Mouse (Mus musculus): ENCODE measurements around the gene Cggbp1. TPM values are rescaled to one million over a fixed set of nuclear protein-coding genes. Genes with fewer than 3 reads are reported as not detected.
A peak's percentile ranks its signal among the peaks of the same experiment; 100 is the strongest.
"Not testable (repeated sequence)": the region's sequence is repeated elsewhere in the genome, so short reads cannot be mapped to it uniquely, and the experiment has no call there.

Gene Cggbp1
- polyA plus RNA-seq, 1 experiment from 2014 or later = 69.7 TPM

DNA sequence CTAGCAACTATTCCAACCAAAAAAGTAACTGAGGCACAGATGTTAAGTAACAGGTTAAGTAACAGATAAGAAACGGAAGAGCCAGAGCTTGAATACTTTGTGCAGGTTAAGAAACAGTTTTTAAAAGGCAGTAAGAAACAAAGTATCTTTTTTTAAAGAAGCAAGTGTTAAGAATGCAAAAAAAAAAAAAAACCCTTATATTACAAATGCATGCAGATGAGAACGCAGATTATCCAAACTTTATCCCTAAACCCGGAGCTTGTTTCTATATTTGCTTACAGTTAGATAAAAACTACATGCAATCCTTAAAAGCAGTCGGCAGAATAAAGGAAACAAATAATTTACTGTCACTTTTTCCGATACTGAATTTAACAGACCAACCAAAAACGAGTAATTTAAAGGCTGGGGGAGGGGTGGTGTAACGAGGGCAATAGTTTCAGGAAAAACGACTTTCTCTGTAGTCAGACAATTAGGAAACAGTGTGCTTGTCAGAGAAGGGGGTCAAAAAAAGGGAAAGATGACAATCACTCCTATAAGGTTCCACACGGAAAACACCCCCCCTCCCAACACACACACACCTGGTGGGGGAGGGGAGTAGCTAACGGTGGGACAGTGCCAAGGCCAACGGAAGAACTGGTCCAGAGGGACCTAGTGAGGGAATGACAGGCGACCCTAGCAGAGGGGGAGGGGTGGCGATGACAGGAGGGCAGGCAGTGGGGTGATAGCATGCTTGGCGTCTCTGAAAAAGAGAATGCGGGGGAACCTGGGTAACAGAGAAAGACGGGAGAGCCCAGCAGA is 1.3 kb upstream of the Cggbp1 start:
- Histone ChIP-seq H3K4me1 (peaks cover 11% of the 10 kb centered on the region), H3K4me3 (replicated peaks) (peak overlapping the region; percentile 98), H3K4me2 (replicated peaks) (peak overlapping the region; percentile 86), H3K9me3 (replicated peaks) (no peaks in the 10 kb centered on the region), H3K27me3 (no peaks in the 10 kb centered on the region), H3K9ac (peak overlapping the region; percentile 96), H3K36me3 (peaks cover 8% of the 10 kb centered on the region), H3K27ac (replicated peaks) (peak overlapping the region; percentile 95)
- no peak for ATAC-seq (ENCODE audit: insufficient number of reproducible peaks, low FRiP score, low TSS enrichment, low read depth)
- WGBS = 2% methylated on average over 16 of the region's 16 CpGs

DNA sequence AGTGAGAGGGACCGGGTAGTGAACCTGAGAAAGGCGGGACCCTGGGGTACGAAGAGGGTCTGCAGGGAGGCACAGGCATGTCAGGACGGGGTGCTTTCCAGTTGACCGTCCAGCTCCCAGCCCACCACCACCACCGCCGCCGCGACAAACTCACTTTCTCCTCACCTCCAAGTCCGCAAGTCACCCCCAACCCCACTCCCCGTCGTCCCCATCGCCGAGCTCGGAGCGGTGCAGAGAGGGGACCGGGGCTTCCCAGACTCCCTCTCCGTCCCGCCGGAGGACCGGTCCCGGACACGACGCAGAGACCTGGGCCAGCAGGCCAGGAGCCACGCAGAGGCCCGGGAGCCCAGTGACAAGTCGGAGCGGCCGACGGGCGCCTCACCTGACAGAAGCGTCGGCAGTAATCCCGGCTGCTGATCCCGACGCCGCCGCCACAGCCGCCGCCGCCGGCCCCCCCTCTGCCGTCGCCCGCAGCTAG is 672 bp upstream of the Cggbp1 start:
- Histone ChIP-seq H3K4me2 (replicated peaks) (peak overlapping the region; percentile 86), H3K9ac (peak overlapping the region; percentile 96), H3K4me1 (peaks cover 11% of the 10 kb centered on the region), H3K36me3 (peaks cover 13% of the 10 kb centered on the region), H3K4me3 (replicated peaks) (peak overlapping the region; percentile 98), H3K27me3 (no peaks in the 10 kb centered on the region), H3K9me3 (replicated peaks) (no peaks in the 10 kb centered on the region), H3K27ac (replicated peaks) (peak overlapping the region; percentile 95)
- under 1% methylated on average over 34 of the region's 45 CpGs for WGBS
- no peak; the same call in none of the 2 replicates for ATAC-seq (ENCODE audit: insufficient number of reproducible peaks, low FRiP score, low TSS enrichment, low read depth)

- H3K4me1 ChIP-seq = peaks cover 11% of the 10 kb centered on the region
- no peaks in the 10 kb centered on the region for H3K9me3 ChIP-seq (replicated peaks)
- H3K4me2 ChIP-seq (replicated peaks) = peak overlapping the region; percentile 55
- peak; percentile 8; the same call in 1 of the 2 replicates for ATAC-seq (ENCODE audit: insufficient number of reproducible peaks, low FRiP score, low TSS enrichment, low read depth)
- H3K9ac ChIP-seq = peak overlapping the region; percentile 90
- peak overlapping the region; percentile 98 for H3K27ac ChIP-seq (replicated peaks)
- H3K4me3 ChIP-seq (replicated peaks) = peak overlapping the region; percentile 98
- peaks cover 17% of the 10 kb centered on the region for H3K36me3 ChIP-seq
- H3K27me3 ChIP-seq = no peaks in the 10 kb centered on the region
- 0% methylated on average over 36 of the region's 53 CpGs for WGBS
Observed at GRCm38 (mm10) chr16:64852441-64852871, 660 bp downstream of the Cggbp1 start.

- H3K4me2 ChIP-seq (replicated peaks) = peak overlapping the region; percentile 55
- peak overlapping the region; percentile 98 for H3K27ac ChIP-seq (replicated peaks)
- peak overlapping the region; percentile 90 for H3K9ac ChIP-seq
- H3K27me3 ChIP-seq = no peaks in the 10 kb centered on the region
- peaks cover 17% of the 10 kb centered on the region for H3K36me3 ChIP-seq
- H3K4me3 ChIP-seq (replicated peaks) = peak overlapping the region; percentile 98
- H3K9me3 ChIP-seq (replicated peaks) = no peaks in the 10 kb centered on the region
- WGBS = 3% methylated on average over 14 of the region's 14 CpGs
- H3K4me1 ChIP-seq = peaks cover 11% of the 10 kb centered on the region
- ATAC-seq (ENCODE audit: insufficient number of reproducible peaks, low FRiP score, low TSS enrichment, low read depth) = no peak
Observed at GRCm38 (mm10) chr16:64852891-64853290, 1.1 kb downstream of the Cggbp1 start.

DNA sequence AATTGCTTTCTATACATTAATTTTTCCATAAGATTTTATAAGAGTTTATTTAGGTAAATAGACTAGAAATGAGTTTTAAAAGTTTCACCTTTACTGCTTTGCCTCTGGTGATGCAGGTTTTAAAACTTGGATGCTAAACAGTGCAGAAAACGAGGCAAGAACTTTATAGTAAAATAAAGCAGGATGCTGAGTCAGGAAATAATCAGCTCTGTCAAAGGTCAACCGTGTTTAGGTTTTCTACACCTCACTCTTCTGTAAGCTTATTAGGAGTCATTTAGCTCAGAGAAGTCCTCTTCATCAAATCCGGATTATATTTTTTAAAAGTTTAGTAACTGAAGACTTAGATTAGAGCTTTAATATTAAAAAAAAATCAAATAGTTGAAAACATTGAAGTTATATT is 5.2 kb downstream of the Cggbp1 start:
- ATAC-seq (ENCODE audit: insufficient number of reproducible peaks, low FRiP score, low TSS enrichment, low read depth) = no peak
- no peak overlapping the region for H3K9ac ChIP-seq

GRCm38 (mm10) chr16:64865841-64866240 is 14.0 kb downstream of the Cggbp1 start:
- not testable (repeated sequence) for H3K4me3 ChIP-seq (replicated peaks); H3K9ac ChIP-seq; H3K4me1 ChIP-seq; H3K27ac ChIP-seq (replicated peaks); ATAC-seq (ENCODE audit: insufficient number of reproducible peaks, low FRiP score, low TSS enrichment, low read depth); H3K36me3 ChIP-seq; H3K9me3 ChIP-seq (replicated peaks); H3K4me2 ChIP-seq (replicated peaks); H3K27me3 ChIP-seq
- WGBS = 84% methylated on average over 8 of the region's 8 CpGs

More for the DNA sequence above, 5.2 kb downstream of the Cggbp1 start:
- H3K4me1 ChIP-seq = peaks cover 8% of the 10 kb centered on the region; the same call in 1 of the 2 replicates
- H3K27me3 ChIP-seq = no peaks in the 10 kb centered on the region
- H3K4me2 ChIP-seq (replicated peaks) = no peak overlapping the region
- no peak overlapping the region for H3K27ac ChIP-seq (replicated peaks)
- peaks cover 17% of the 10 kb centered on the region for H3K36me3 ChIP-seq
- 84% methylated on average over 3 of the region's 3 CpGs for WGBS
- no peaks in the 10 kb centered on the region for H3K9me3 ChIP-seq (replicated peaks)
- H3K4me3 ChIP-seq (replicated peaks) = no peak overlapping the region

DNA sequence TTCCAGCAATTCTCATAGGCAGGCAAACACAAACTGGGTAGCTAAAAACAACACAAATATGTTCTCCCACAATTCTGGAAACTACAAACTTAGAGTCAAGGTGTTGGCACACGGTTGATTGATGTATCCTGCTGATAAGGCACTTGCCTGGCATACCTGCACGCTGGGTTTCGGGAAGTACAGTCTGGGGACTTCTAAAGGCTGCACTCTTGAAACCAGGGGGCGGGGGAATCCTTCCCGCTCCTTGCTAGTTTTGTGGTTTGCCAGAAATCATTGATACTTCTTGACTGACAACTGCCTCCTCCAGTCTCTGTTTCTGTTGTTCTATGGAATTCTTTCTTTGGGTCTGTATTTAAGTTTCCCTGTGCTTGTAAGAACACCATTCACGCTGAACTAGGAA is 16.8 kb downstream of the Cggbp1 start:
- no peak for ATAC-seq (ENCODE audit: insufficient number of reproducible peaks, low FRiP score, low TSS enrichment, low read depth)
- H3K27me3 ChIP-seq = no peaks in the 10 kb centered on the region
- no peak overlapping the region for H3K9ac ChIP-seq
- no peaks in the 10 kb centered on the region for H3K36me3 ChIP-seq
- H3K4me1 ChIP-seq = no peaks in the 10 kb centered on the region
- H3K4me2 ChIP-seq (replicated peaks) = no peak overlapping the region
- no peak overlapping the region for H3K27ac ChIP-seq (replicated peaks)
- no peaks in the 10 kb centered on the region for H3K9me3 ChIP-seq (replicated peaks)
- no peak overlapping the region for H3K4me3 ChIP-seq (replicated peaks)
- WGBS = 59% methylated on average over 6 of the region's 6 CpGs

DNA sequence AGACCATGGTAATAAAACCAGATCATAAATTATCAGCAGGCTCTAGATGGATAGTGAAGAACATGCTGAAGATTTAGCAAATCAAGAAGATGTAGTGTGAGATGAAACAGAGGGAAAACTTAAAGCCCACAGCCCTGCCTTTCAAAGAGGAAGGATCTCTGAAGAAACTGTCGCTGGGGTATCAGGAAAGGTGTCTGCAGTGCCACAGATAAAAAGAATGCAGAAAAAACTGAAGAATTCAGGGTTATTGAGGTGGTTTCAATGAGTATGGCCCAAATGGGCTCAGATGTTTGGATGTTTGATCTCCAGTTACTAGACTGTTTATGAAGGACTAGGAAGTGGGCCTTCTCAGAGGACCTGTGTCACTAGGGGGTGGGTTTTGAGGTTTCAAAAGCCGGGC is 17.8 kb downstream of the Cggbp1 start:
- Histone ChIP-seq H3K9me3 (replicated peaks) (no peaks in the 10 kb centered on the region), H3K27me3 (no peaks in the 10 kb centered on the region), H3K4me1 (no peaks in the 10 kb centered on the region), H3K4me2 (replicated peaks) (no peak overlapping the region), H3K9ac (no peak overlapping the region), H3K4me3 (replicated peaks) (no peak overlapping the region), H3K27ac (replicated peaks) (no peak overlapping the region), H3K36me3 (no peaks in the 10 kb centered on the region)
- no peak for ATAC-seq (ENCODE audit: insufficient number of reproducible peaks, low FRiP score, low TSS enrichment, low read depth)
- WGBS = 75% methylated on average over 2 of the region's 2 CpGs

GRCm38 (mm10) chr16:64872296-64872695 is 20.5 kb downstream of the Cggbp1 start:
- H3K4me1 ChIP-seq = no peaks in the 10 kb centered on the region
- WGBS = 23% methylated on average over 3 of the region's 3 CpGs
- no peak for ATAC-seq (ENCODE audit: insufficient number of reproducible peaks, low FRiP score, low TSS enrichment, low read depth)
- no peaks in the 10 kb centered on the region for H3K27me3 ChIP-seq
- no peak overlapping the region for H3K27ac ChIP-seq (replicated peaks)
- H3K4me3 ChIP-seq (replicated peaks) = no peak overlapping the region
- no peak overlapping the region for H3K9ac ChIP-seq
- H3K4me2 ChIP-seq (replicated peaks) = no peak overlapping the region
- no peaks in the 10 kb centered on the region for H3K36me3 ChIP-seq
- H3K9me3 ChIP-seq (replicated peaks) = no peaks in the 10 kb centered on the region

- no peaks in the 10 kb centered on the region for H3K36me3 ChIP-seq
- no peak for ATAC-seq (ENCODE audit: insufficient number of reproducible peaks, low FRiP score, low TSS enrichment, low read depth)
- H3K4me1 ChIP-seq = no peaks in the 10 kb centered on the region
- H3K4me2 ChIP-seq (replicated peaks) = peak overlapping the region; percentile 54
- no peak overlapping the region for H3K27ac ChIP-seq (replicated peaks)
- H3K9me3 ChIP-seq (replicated peaks) = no peaks in the 10 kb centered on the region
- 6% methylated on average over 7 of the region's 7 CpGs for WGBS
- peak overlapping the region; percentile 63 for H3K4me3 ChIP-seq (replicated peaks)
- no peak overlapping the region for H3K9ac ChIP-seq
- H3K27me3 ChIP-seq = no peaks in the 10 kb centered on the region
Observed at GRCm38 (mm10) chr16:64872841-64873240, 21.0 kb downstream of the Cggbp1 start.

DNA sequence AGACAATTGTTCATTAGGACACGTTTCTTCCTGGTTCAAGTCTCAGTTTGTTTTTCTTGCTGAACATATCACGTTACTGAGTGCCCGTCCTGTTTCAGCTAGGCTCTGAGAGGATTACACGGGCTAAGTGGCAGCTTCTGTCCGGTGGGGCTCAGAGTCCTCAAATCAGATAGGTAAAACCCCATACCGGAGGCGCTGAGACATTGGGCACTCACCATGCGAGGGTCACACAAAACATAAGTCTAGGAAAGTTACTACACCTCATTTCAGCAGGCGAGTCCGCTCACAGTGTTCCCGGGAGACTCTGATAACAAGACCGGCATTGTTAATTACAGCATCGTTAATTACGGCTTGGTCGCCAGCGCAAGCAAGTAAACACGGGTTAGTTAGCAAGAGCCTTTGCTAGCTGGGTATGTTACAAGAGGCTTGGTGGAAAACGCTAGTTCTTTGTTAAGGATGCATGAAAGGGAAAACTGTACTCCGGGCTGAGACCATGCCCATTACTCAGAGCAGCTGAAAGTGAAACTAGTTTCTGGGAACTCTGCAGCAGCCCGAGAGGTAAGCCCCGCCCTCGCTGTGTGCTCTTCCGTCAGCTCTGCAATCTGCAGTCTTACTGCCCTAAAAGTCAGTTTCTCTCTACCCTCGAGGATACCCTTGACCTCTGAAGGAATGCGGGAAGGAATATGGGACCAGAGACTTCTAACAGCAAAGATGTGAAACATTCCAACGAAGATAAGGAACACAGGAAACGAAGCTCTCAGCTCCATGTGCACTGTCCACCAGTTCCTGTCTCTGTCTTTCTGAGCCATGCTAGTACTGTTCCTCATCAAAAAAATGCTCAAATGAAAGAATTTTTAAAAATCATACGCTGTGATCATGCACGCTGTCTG is 21.9 kb downstream of the Cggbp1 start:
- H3K36me3 ChIP-seq = no peaks in the 10 kb centered on the region
- no peaks in the 10 kb centered on the region for H3K9me3 ChIP-seq (replicated peaks)
- no peaks in the 10 kb centered on the region for H3K27me3 ChIP-seq
- H3K4me3 ChIP-seq (replicated peaks) = peak overlapping the region; percentile 63
- H3K9ac ChIP-seq = peak overlapping the region; percentile 49
- H3K4me2 ChIP-seq (replicated peaks) = peak overlapping the region; percentile 54
- ATAC-seq (ENCODE audit: insufficient number of reproducible peaks, low FRiP score, low TSS enrichment, low read depth) = peak; percentile 92
- H3K4me1 ChIP-seq = no peaks in the 10 kb centered on the region
- WGBS = under 1% methylated on average over 29 of the region's 29 CpGs
- peak overlapping the region; percentile 85 for H3K27ac ChIP-seq (replicated peaks)
